Mouse (Mus musculus) midbrain, embryonic 10.5 days (tissue): ENCODE results near the gene Cyb5d1. TPM values are rescaled to one million over a fixed set of nuclear protein-coding genes. Genes with fewer than 3 reads are reported as not detected.
A peak's percentile ranks its signal among the peaks of the same experiment; 100 is the strongest.
"Not testable (repeated sequence)": the region's sequence is repeated elsewhere in the genome, so short reads cannot be mapped to it uniquely, and the experiment has no call there.

ENCODE experiments used
- DNase-seq: peaks from one replicate; pipeline ENCODE4 v3.0.0-alpha.2; 2017; ENCODE audit warnings: low spot score
- H3K27ac ChIP-seq: fragments of 300-500 bp; sonication (generic); replicated peaks from 2 replicates; pipeline ENCODE4 v1.5.1; 2016; ENCODE audit warnings: mild to moderate bottlenecking
- H3K27me3 ChIP-seq: fragments of 300-500 bp; sonication (generic); 2 replicates; pipeline ENCODE4 v1.6.1; 2016; ENCODE audit warnings: low read depth, mild to moderate bottlenecking; ENCODE audit not compliant: poor library complexity, severe bottlenecking
- H3K36me3 ChIP-seq: fragments of 300-500 bp; sonication (generic); 2 replicates; pipeline ENCODE4 v1.6.1; 2016; ENCODE audit warnings: mild to moderate bottlenecking, moderate library complexity
- H3K4me1 ChIP-seq: fragments of 300-500 bp; sonication (generic); 2 replicates; pipeline ENCODE4 v1.6.1; 2016
- H3K4me3 ChIP-seq: fragments of 300-500 bp; sonication (generic); 2 replicates; pipeline ENCODE4 v1.5.1; 2016; ENCODE audit warnings: mild to moderate bottlenecking, moderate library complexity
- H3K9me3 ChIP-seq: fragments of 300-500 bp; sonication (generic); replicated peaks from 2 replicates; pipeline ENCODE4 v1.6.1; 2016; ENCODE audit warnings: mild to moderate bottlenecking
- WGBS: fragments of 180-500 bp; shearing (Covaris S2); methylation state at CpG from one replicate; pipeline ENCODE4 v1.1.7; 2016; 5-methylcytosine and 5-hydroxymethylcytosine counted together
- polyA plus RNA-seq: library from polyadenylated mRNA; unstranded; fragments of >200 nt; fragmentation: Nextera tagmentation; extraction: Ambion mirVana; gene quantifications from 2 replicates; pipeline ENCODE4 v1.2.1, GENCODE M21; 2016

Gene Cyb5d1
- polyA plus RNA-seq, 1 experiment from 2014 or later: 50.4 TPM

- WGBS: 22% methylated on average over 11 of the region's 11 CpGs
- H3K27ac ChIP-seq: peak overlapping the region; percentile 99
- DNase-seq: peak; percentile 55
These were observed 1.3 kb upstream of the Cyb5d1 start for GRCm38 (mm10) chr11:69396772-69397171.

GRCm38 (mm10) chr11:69395634-69396373 lies 373 bp upstream of the Cyb5d1 start:
- Histone ChIP-seq H3K36me3 (peaks cover 27% of the 10 kb centered on the region), H3K4me3 (peak overlapping the region; percentile 63), H3K27ac (peak overlapping the region; percentile 99), H3K9me3 (no peaks in the 10 kb centered on the region), H3K4me1 (peaks cover 54% of the 10 kb centered on the region), H3K27me3 (peaks cover 20% of the 10 kb centered on the region)
- under 1% methylated on average over 48 of the region's 48 CpGs for WGBS
- peak; percentile 97 for DNase-seq

More at GRCm38 (mm10) chr11:69396772-69397171, 1.3 kb upstream of the Cyb5d1 start:
- peak overlapping the region; percentile 63 for H3K4me3 ChIP-seq
- H3K4me1 ChIP-seq: peaks cover 64% of the 10 kb centered on the region
- no peaks in the 10 kb centered on the region for H3K9me3 ChIP-seq
- peaks cover 28% of the 10 kb centered on the region for H3K27me3 ChIP-seq
- H3K36me3 ChIP-seq: peaks cover 32% of the 10 kb centered on the region

- peak; percentile 44 for DNase-seq
- Histone ChIP-seq H3K27ac (peak overlapping the region; percentile 99), H3K4me1 (peaks cover 51% of the 10 kb centered on the region), H3K4me3 (peak overlapping the region; percentile 63), H3K36me3 (peaks cover 16% of the 10 kb centered on the region)
- WGBS: 2% methylated on average over 31 of the region's 31 CpGs
- not testable (repeated sequence) for H3K27me3 ChIP-seq, H3K9me3 ChIP-seq
These were observed 752 bp downstream of the Cyb5d1 start for GRCm38 (mm10) chr11:69394591-69395167.

GRCm38 (mm10) chr11:69390400-69391034 lies 4.9 kb downstream of the Cyb5d1 start:
- peaks cover 10% of the 10 kb centered on the region for H3K36me3 ChIP-seq
- no peak overlapping the region for H3K27ac ChIP-seq
- no peaks in the 10 kb centered on the region for H3K9me3 ChIP-seq
- DNase-seq: peak; percentile 55
- WGBS: 52% methylated on average over 10 of the region's 10 CpGs
- no peaks in the 10 kb centered on the region for H3K27me3 ChIP-seq
- no peak overlapping the region for H3K4me3 ChIP-seq
- H3K4me1 ChIP-seq: peaks cover 15% of the 10 kb centered on the region

GRCm38 (mm10) chr11:69389531-69390399 lies 5.7 kb downstream of the Cyb5d1 start:
- Histone ChIP-seq H3K4me1 (peaks cover 15% of the 10 kb centered on the region), H3K36me3 (peaks cover 10% of the 10 kb centered on the region), H3K9me3 (no peaks in the 10 kb centered on the region), H3K27me3 (no peaks in the 10 kb centered on the region), H3K27ac (peak overlapping the region; percentile 17; the same call in 1 of the 2 replicates), H3K4me3 (no peak overlapping the region)
- 74% methylated on average over 14 of the region's 14 CpGs for WGBS
- DNase-seq: no peak

GRCm38 (mm10) chr11:69388680-69389079 lies 6.8 kb downstream of the Cyb5d1 start:
- Histone ChIP-seq H3K9me3 (no peaks in the 10 kb centered on the region), H3K4me1 (peaks cover 8% of the 10 kb centered on the region), H3K27me3 (no peaks in the 10 kb centered on the region), H3K36me3 (peaks cover 10% of the 10 kb centered on the region), H3K4me3 (no peak overlapping the region), H3K27ac (no peak overlapping the region)
- WGBS: 95% methylated on average over 4 of the region's 4 CpGs
- no peak for DNase-seq

- Histone ChIP-seq H3K4me1 (peaks cover 8% of the 10 kb centered on the region), H3K27ac (no peak overlapping the region), H3K27me3 (no peaks in the 10 kb centered on the region), H3K4me3 (no peak overlapping the region), H3K9me3 (no peaks in the 10 kb centered on the region), H3K36me3 (0 out of 2 replicates have a peak, but pooled peaks cover 4% of the 10 kb centered on the region)
- DNase-seq: no peak
- WGBS: 87% methylated on average over 7 of the region's 7 CpGs
These were observed 8.7 kb downstream of the Cyb5d1 start for GRCm38 (mm10) chr11:69386758-69387157.

- Histone ChIP-seq H3K9me3 (no peaks in the 10 kb centered on the region), H3K36me3 (no peaks in the 10 kb centered on the region), H3K4me1 (peaks cover 5% of the 10 kb centered on the region), H3K27ac (no peak overlapping the region), H3K4me3 (no peak overlapping the region), H3K27me3 (no peaks in the 10 kb centered on the region)
- 91% methylated on average over 6 of the region's 6 CpGs for WGBS
- DNase-seq: no peak
These were observed 10.5 kb downstream of the Cyb5d1 start for GRCm38 (mm10) chr11:69384979-69385378.

- Histone ChIP-seq H3K27me3 (no peaks in the 10 kb centered on the region), H3K27ac (no peak overlapping the region), H3K4me1 (no peaks in the 10 kb centered on the region), H3K9me3 (no peaks in the 10 kb centered on the region), H3K36me3 (peaks cover 14% of the 10 kb centered on the region), H3K4me3 (no peak overlapping the region)
- 78% methylated on average over 10 of the region's 10 CpGs for WGBS
- no peak for DNase-seq
These were observed 12.8 kb downstream of the Cyb5d1 start for GRCm38 (mm10) chr11:69382478-69383105.

- Histone ChIP-seq H3K27me3 (no peaks in the 10 kb centered on the region), H3K9me3 (no peaks in the 10 kb centered on the region), H3K27ac (no peak overlapping the region), H3K4me1 (no peaks in the 10 kb centered on the region), H3K36me3 (peaks cover 21% of the 10 kb centered on the region), H3K4me3 (no peak overlapping the region)
- 81% methylated on average over 6 of the region's 6 CpGs for WGBS
- no peak for DNase-seq
These were observed 14.1 kb downstream of the Cyb5d1 start for GRCm38 (mm10) chr11:69381356-69381755.

- H3K4me1 ChIP-seq: no peaks in the 10 kb centered on the region; the same call in 1 of the 2 replicates
- no peak overlapping the region for H3K27ac ChIP-seq
These were observed 15.8 kb downstream of the Cyb5d1 start for GRCm38 (mm10) chr11:69379600-69379999.

GRCm38 (mm10) chr11:69377766-69378165 lies 17.7 kb downstream of the Cyb5d1 start:
- Histone ChIP-seq H3K27me3 (no peaks in the 10 kb centered on the region), H3K27ac (no peak overlapping the region), H3K4me3 (no peak overlapping the region), H3K36me3 (peaks cover 54% of the 10 kb centered on the region), H3K9me3 (no peaks in the 10 kb centered on the region), H3K4me1 (peaks cover 11% of the 10 kb centered on the region)
- WGBS: 89% methylated on average over 3 of the region's 3 CpGs
- DNase-seq: no peak

More at GRCm38 (mm10) chr11:69379600-69379999, 15.8 kb downstream of the Cyb5d1 start:
- no peak for DNase-seq
- Histone ChIP-seq H3K27me3 (no peaks in the 10 kb centered on the region), H3K4me3 (no peak overlapping the region), H3K36me3 (peaks cover 37% of the 10 kb centered on the region), H3K9me3 (no peaks in the 10 kb centered on the region)
- 86% methylated on average over 3 of the region's 3 CpGs for WGBS
